Mouse (Mus musculus) forebrain, embryonic 10.5 days (tissue): ENCODE results near the gene Gnat2. TPM values are rescaled to one million over a fixed set of nuclear protein-coding genes. Genes with fewer than 3 reads are reported as not detected.

Source experiments
- DNase-seq: peaks from one replicate; pipeline ENCODE4 v3.0.0-alpha.2; 2017; ENCODE audit warnings: low spot score; ENCODE audit errors: extremely low spot score
- H3K27ac ChIP-seq: fragments of 300-500 bp; sonication (generic); 2 replicates; pipeline ENCODE4 v1.5.1; 2016; ENCODE audit warnings: mild to moderate bottlenecking
- H3K27me3 ChIP-seq: fragments of 300-500 bp; sonication (generic); 2 replicates; pipeline ENCODE4 v1.6.1; 2016; ENCODE audit warnings: mild to moderate bottlenecking; ENCODE audit not compliant: poor library complexity, severe bottlenecking
- H3K36me3 ChIP-seq: fragments of 300-500 bp; sonication (generic); replicated peaks from 2 replicates; pipeline ENCODE4 v1.6.1; 2016; ENCODE audit warnings: mild to moderate bottlenecking, moderate library complexity
- H3K4me1 ChIP-seq: fragments of 300-500 bp; sonication (generic); 2 replicates; pipeline ENCODE4 v1.6.1; 2016
- H3K4me3 ChIP-seq: fragments of 300-500 bp; sonication (generic); 2 replicates; pipeline ENCODE4 v1.5.1; 2016; ENCODE audit warnings: mild to moderate bottlenecking, moderate library complexity
- H3K9me3 ChIP-seq: fragments of 300-500 bp; sonication (generic); 2 replicates; pipeline ENCODE4 v1.6.1; 2016; ENCODE audit warnings: mild to moderate bottlenecking, moderate library complexity
- WGBS: fragments of 180-500 bp; shearing (Covaris S2); methylation state at CpG from one replicate; pipeline ENCODE4 v1.1.7; 2016; 5-methylcytosine and 5-hydroxymethylcytosine counted together
- polyA plus RNA-seq: library from polyadenylated mRNA; unstranded; fragments of >200 nt; fragmentation: Nextera tagmentation; extraction: Ambion mirVana; gene quantifications from 2 replicates; pipeline ENCODE4 v1.2.1, GENCODE M21; 2016

Gnat2 gene
- polyA plus RNA-seq, 1 experiment from 2014 or later, result 1.4 TPM

DNA sequence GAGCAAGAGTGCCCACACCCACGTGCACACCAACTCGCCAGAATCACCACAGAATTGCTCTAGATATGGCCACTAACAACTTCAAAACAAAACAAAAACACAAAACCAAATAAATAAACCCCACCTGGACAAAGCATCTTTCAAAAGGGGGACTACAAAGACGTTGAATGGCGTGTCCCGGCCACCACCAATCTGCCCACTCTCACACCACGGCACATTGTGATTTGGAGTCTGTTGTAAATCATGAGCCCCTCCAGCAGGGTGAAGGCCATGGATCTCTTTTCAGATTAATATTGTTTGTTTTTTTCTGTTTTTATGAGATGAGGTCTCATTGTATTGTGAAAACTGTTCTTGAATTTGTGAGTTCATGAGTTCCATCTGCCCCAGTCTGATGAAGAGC is 9.5 kb downstream of the Gnat2 start:
- no peak for DNase-seq
- Histone ChIP-seq H3K36me3 (peaks cover 14% of the 10 kb centered on the region), H3K9me3 (no peaks in the 10 kb centered on the region), H3K4me1 (no peaks in the 10 kb centered on the region), H3K27me3 (no peaks in the 10 kb centered on the region), H3K27ac (no peak overlapping the region), H3K4me3 (no peak overlapping the region)
- 94% methylated on average over 6 of the region's 6 CpGs for WGBS

DNA sequence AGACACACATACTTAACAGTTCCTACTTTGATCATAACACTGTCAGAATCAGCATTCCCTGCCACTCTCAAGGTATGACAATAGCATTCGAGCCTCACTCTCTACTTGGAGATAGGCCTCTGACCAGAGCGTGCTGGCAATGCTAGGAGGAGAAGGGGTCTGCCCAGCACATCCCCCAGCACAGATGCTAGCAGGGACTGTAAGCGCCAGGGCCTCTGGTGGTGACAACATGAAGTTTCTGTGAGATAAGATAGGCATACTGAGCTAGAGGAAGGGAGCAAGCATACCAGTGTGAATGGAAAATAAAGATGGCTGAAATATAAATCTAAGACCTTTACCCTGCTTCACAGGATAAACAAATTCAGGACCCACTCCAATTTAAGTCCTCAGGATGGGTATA is 12.7 kb downstream of the Gnat2 start:
- no peaks in the 10 kb centered on the region for H3K9me3 ChIP-seq
- H3K27me3 ChIP-seq, result no peaks in the 10 kb centered on the region
- no peak for DNase-seq
- H3K4me3 ChIP-seq, result no peak overlapping the region
- H3K4me1 ChIP-seq, result no peaks in the 10 kb centered on the region
- no peak overlapping the region for H3K27ac ChIP-seq
- H3K36me3 ChIP-seq, result peaks cover 43% of the 10 kb centered on the region
- WGBS, result 88% methylated on average over 3 of the region's 3 CpGs

DNA sequence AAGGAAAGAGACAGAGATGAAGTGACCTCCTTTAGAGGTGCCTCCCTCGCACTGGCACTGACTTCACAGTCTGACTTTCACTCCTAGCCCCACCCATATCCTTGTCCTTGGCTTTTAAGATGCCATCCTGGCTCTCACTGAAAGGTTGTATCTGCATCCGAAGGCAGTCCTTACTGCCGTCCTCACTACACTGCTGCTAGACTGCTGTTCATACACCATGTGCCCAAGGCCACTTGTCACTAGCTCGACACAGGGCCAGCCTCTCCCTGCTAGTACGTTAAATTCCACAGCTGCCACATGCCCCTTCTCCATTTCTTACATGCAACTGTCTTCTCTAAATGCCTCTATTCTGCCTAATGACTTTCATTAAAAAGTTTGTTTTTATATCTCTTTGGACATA is 18.7 kb downstream of the Gnat2 start:
- WGBS, result 96% methylated on average over 5 of the region's 5 CpGs
- Histone ChIP-seq H3K27ac (no peak overlapping the region), H3K9me3 (no peaks in the 10 kb centered on the region), H3K27me3 (no peaks in the 10 kb centered on the region), H3K4me3 (no peak overlapping the region), H3K4me1 (no peaks in the 10 kb centered on the region), H3K36me3 (peaks cover 90% of the 10 kb centered on the region)
- no peak for DNase-seq

DNA sequence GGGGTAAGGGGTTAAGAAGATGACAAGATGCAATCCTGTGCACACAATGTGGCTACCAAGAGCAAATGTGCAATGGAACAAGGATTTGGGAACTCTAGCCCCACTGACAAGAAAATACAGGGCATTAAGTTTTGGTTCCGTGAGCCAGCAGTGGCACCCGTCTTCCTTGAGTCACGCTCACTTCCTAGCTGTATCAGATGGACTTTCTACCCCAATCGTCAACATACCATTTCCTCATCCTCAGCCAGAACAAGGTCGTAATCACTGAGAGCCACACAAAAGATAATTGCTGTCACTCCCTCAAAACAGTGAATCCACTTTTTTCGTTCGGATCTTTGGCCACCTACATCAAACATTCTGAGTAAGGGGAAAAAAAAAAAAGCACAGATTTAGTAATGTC is 19.7 kb downstream of the Gnat2 start:
- H3K36me3 ChIP-seq, result peaks cover 94% of the 10 kb centered on the region
- no peaks in the 10 kb centered on the region for H3K9me3 ChIP-seq
- 91% methylated on average over 7 of the region's 7 CpGs for WGBS

DNA sequence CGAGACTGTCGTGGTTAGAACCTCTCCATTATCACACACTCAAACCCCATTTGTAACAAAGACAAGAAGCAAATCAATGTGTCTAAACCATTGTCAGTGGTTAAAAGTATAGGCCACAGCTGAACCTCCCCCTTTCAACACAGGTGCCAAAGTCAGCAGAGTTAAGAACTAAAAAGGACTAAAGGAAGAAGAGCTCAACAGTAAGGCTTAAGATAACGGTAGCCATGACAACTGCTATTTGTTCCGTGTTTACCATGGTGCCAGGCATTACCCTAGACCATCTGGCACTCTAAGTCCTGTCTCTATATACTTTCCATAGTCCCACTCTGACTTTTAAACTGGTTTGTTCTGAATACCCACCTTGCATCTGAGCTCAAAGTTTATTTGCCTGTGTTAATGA is 20.1 kb downstream of the Gnat2 start:
- WGBS, result 94% methylated on average over 4 of the region's 4 CpGs
- Histone ChIP-seq H3K4me1 (no peaks in the 10 kb centered on the region), H3K27ac (no peak overlapping the region), H3K27me3 (no peaks in the 10 kb centered on the region), H3K36me3 (peaks cover 95% of the 10 kb centered on the region), H3K4me3 (no peak overlapping the region), H3K9me3 (no peaks in the 10 kb centered on the region)
- no peak for DNase-seq

More for the DNA sequence above, 19.7 kb downstream of the Gnat2 start:
- no peak overlapping the region for H3K27ac ChIP-seq
- no peaks in the 10 kb centered on the region for H3K27me3 ChIP-seq
- H3K4me1 ChIP-seq, result no peaks in the 10 kb centered on the region
- DNase-seq, result no peak
- H3K4me3 ChIP-seq, result no peak overlapping the region

DNA sequence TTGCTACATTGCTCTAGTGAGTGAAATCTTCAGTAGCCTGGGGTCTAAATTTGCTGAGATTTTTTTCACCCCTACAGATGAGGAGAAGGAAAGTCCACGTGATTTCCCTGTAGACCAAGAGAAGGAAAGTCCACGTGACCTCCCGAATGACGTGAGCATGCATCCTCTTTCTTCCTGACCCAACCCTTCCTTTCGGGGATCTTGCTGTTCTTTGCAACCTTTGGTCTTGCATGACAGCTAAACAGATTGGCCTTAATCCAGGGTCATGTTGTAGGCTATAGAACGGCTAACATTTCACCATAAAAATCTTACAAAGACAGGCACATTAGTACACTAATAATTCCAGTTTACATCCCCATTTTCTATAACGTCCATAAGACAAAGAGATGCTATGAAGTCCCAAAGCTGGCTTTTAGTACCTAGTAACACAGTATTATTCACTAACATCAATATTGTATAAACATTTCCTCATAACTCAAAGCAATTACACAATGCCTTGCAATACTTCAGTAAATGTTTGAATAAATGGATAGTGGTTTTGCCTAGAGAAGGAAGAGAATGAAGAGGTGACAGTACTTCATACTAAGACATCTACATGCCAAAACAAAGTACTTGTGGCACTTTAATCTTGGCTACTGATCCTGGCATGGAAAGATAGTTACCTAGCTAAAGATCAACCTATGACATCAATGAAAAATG is 21.2 kb downstream of the Gnat2 start:
- no peak for DNase-seq
- Histone ChIP-seq H3K36me3 (peaks cover 95% of the 10 kb centered on the region), H3K9me3 (no peaks in the 10 kb centered on the region), H3K27me3 (no peaks in the 10 kb centered on the region), H3K4me1 (no peaks in the 10 kb centered on the region), H3K27ac (no peak overlapping the region), H3K4me3 (no peak overlapping the region)
- 91% methylated on average over 7 of the region's 7 CpGs for WGBS

DNA sequence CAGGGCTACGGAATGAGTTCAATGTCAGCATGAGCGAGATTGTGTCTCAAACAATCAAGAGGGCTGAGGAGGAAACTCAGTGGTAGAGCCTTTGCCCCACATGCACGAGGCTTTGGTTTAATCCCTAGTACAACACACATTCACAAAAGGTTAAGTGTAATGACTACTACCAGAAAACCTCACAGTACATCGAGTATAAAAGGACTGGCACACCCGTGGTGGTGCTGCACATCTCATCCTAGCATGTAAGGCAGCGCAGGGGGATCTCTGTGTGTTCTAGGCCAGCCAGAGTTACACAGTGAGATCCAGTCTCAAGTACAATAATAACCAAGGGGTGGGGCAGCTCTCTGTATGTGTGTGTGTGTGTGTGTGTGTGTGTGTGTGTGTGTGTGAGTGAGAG is 24.9 kb downstream of the Gnat2 start:
- Histone ChIP-seq H3K36me3 (peaks cover 92% of the 10 kb centered on the region), H3K27ac (no peak overlapping the region), H3K27me3 (no peaks in the 10 kb centered on the region), H3K9me3 (no peaks in the 10 kb centered on the region), H3K4me3 (no peak overlapping the region), H3K4me1 (no peaks in the 10 kb centered on the region)
- DNase-seq, result no peak
- WGBS, result 90% methylated on average over 6 of the region's 6 CpGs

DNA sequence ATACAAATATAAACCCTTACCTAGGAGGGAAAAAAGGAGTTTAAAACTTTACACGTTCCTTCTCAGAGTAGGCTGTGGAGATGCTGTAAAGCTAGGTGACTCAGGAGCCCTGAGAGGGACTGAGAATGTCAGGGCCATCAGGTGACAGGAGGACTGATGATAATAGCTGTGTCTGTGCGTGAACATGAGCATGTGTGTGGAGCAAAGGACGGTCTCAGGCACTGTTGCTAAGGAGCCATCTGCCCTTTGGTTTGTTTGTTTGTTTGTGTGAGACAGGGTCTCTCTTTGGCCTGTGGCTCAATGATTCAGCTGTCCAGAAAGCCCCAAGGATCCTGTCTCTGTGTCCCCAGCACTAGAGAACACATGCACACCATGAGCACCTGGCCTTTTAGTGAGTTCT is 28.5 kb downstream of the Gnat2 start:
- 92% methylated on average over 3 of the region's 3 CpGs for WGBS
- Histone ChIP-seq H3K27me3 (no peaks in the 10 kb centered on the region), H3K4me1 (no peaks in the 10 kb centered on the region), H3K4me3 (no peak overlapping the region), H3K27ac (no peak overlapping the region), H3K36me3 (peaks cover 74% of the 10 kb centered on the region), H3K9me3 (no peaks in the 10 kb centered on the region)
- DNase-seq, result no peak

DNA sequence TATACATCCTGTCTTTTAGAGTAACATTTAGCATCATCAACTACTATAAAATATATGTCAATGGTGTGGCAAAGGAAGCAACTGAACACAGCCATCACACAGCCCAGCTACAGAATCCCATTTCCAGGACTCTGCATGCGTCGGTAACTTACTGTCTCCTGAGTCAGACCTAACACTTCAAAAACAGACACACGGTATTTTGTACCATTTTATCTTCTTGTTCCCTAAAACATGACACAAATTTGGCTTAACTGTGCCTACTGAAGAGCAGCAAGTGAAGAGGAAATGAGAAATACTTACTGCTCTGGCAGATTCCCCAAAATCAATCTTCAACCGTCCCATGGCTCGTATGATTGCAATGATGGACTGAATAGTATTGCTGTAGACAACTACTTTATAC is 30.7 kb downstream of the Gnat2 start:
- Histone ChIP-seq H3K4me1 (peaks cover 4% of the 10 kb centered on the region; the same call in 1 of the 2 replicates), H3K4me3 (no peak overlapping the region), H3K36me3 (peaks cover 54% of the 10 kb centered on the region), H3K27me3 (no peaks in the 10 kb centered on the region), H3K9me3 (no peaks in the 10 kb centered on the region), H3K27ac (no peak overlapping the region)
- 95% methylated on average over 5 of the region's 5 CpGs for WGBS
- no peak for DNase-seq

DNA sequence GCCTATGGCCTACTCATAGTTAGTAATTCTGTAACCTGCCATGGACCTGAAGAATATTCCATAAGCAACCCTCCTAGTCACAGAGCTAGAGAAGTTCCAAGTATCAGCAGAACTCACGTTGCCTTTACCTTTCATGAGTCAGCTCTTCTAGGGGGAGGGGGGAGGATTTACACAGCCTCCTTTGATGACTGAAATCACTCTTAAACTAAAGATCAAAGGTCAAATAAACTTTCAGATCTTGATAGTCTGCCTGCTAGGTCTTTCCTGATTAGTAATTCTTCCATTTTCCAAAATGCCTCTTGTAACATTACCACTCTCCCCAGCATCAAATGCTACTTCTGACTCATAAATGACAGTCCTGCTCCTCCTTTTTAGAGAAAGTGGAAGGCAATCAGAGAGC is 31.5 kb downstream of the Gnat2 start:
- Histone ChIP-seq H3K9me3 (no peaks in the 10 kb centered on the region), H3K27me3 (no peaks in the 10 kb centered on the region), H3K36me3 (peaks cover 45% of the 10 kb centered on the region), H3K4me1 (peaks cover 12% of the 10 kb centered on the region; the same call in 1 of the 2 replicates), H3K4me3 (no peak overlapping the region), H3K27ac (no peak overlapping the region)
- 75% methylated on average over 1 of the region's 1 CpGs for WGBS
- no peak for DNase-seq

DNA sequence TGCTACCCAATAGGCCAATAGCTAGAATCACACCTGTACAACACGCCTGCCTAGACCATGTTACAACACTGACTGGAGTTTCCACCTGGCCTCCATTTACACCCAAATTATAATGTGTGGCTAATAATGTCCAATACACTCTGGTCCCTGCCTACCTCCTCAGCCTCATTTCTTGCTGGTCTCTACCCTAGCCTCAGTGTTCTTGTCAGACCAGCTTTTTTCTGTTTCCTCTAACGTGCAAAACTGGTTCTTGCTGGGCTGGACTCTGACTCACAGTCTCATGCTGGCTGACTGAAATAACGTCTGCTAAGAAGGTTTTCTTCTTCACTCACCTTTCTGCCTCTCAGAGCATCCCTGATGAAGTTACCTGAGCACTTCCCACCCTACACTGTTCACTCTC is 33.7 kb downstream of the Gnat2 start:
- Histone ChIP-seq H3K27ac (no peak overlapping the region), H3K4me1 (peaks cover 14% of the 10 kb centered on the region; the same call in 1 of the 2 replicates), H3K27me3 (no peaks in the 10 kb centered on the region), H3K4me3 (no peak overlapping the region), H3K9me3 (no peaks in the 10 kb centered on the region), H3K36me3 (peaks cover 23% of the 10 kb centered on the region)
- WGBS, result 89% methylated on average over 3 of the region's 3 CpGs
- no peak for DNase-seq

DNA sequence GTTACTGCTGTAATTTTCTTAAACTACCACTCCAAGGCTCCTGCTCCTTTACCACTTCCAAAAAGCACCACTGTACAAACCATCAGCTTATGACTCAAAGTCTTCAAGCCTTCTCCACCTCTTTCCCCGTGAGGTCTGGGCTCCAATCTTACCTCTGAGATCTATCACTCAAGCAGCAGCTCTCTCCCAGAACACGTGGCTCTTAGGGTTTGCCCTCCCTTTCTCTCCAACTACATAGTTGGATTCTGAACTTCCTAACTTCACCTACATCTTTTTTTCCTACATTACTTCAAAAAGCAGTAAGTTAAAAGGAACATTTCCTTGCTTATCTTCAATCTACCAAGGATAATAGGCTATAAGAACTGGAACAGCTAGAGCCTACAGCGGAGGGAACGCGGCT is 35.9 kb downstream of the Gnat2 start:
- peaks cover 5% of the 10 kb centered on the region for H3K36me3 ChIP-seq
- 90% methylated on average over 5 of the region's 5 CpGs for WGBS
- no peak overlapping the region for H3K4me3 ChIP-seq
- no peak for DNase-seq
- peaks cover 18% of the 10 kb centered on the region for H3K4me1 ChIP-seq
- H3K9me3 ChIP-seq, result no peaks in the 10 kb centered on the region
- no peaks in the 10 kb centered on the region for H3K27me3 ChIP-seq
- no peak overlapping the region for H3K27ac ChIP-seq

DNA sequence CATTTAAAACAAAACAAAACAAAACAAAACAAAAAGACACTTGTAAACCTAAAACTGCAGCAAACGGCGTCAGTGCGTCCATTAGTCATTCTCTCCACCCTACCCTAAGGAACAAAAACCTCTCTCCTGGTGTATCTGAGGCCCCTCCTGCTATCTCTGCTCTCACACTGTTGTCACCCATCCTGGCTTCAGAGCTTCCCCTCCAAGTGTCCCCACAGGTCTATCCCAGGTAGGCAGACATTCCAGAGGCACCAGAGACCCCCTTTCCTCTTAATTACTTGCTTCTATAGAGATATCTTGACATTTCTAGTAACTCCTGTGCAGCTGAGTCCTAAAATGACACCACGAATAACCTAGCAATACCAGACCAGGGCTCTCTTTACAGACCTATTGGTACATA is 36.8 kb downstream of the Gnat2 start:
- Histone ChIP-seq H3K27ac (no peak overlapping the region), H3K4me1 (peaks cover 18% of the 10 kb centered on the region), H3K4me3 (no peak overlapping the region), H3K27me3 (no peaks in the 10 kb centered on the region), H3K36me3 (no peaks in the 10 kb centered on the region), H3K9me3 (no peaks in the 10 kb centered on the region)
- no peak for DNase-seq
- WGBS, result 88% methylated on average over 4 of the region's 4 CpGs

DNA sequence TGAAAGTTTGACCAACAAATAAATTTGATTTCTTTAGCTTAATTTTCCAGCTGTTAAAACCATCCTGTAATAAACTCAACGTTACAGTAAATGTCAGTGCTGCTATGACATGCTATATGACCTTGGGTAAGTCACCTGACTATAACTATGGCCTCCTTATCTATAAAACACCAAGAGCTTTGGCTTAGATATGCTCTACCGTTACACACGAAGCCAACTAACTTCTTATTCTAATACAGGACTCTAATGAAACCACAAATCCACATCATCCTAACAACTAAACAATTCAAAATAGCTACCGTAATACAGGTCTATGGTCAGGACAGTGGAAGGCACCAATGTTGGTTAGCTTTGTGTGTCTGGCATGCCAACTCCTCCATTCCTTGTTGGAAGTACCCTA is 37.2 kb downstream of the Gnat2 start:
- H3K27ac ChIP-seq, result no peak overlapping the region
- H3K27me3 ChIP-seq, result no peaks in the 10 kb centered on the region

More for the DNA sequence above, 37.2 kb downstream of the Gnat2 start:
- Histone ChIP-seq H3K4me1 (peaks cover 18% of the 10 kb centered on the region), H3K4me3 (no peak overlapping the region), H3K36me3 (no peaks in the 10 kb centered on the region), H3K9me3 (no peaks in the 10 kb centered on the region)
- 93% methylated on average over 4 of the region's 4 CpGs for WGBS
- no peak for DNase-seq
